Mouse (Mus musculus) embryo, embryonic 11 days (tissue): ENCODE results near the gene Ly6g6c.
"Not testable (repeated sequence)": the region's sequence is repeated elsewhere in the genome, so short reads cannot be mapped to it uniquely, and the experiment has no call there.

Source experiments
- DNase-seq: peaks from one replicate; pipeline ENCODE4 v3.0.0-alpha.2; 2015

The Ly6g6c gene

DNA sequence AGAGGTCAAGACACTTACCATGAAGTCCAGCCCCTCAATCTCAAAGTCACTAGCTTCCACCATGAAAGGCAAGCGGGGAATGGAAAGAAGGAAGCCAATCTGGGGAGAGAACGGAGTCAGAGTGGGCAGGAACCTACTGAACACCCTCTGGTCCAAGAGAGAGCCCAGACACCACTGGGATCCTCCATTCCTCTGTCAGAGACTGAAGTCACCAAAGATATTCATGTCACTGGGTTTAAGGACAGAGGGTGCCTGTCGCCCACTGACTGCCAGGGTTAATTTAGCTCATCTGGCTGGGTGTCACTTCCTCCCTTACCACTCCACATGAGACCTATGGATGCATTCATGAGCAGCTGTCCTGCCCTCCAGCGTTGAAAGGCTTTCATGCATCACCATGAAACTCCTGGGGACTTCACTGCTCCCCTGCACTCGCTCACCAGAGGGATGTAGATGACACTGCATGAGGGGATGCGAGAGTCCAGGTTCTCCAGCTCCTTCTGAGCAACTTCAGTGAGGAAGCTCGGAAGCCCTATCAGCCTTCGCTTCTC is 32.8 kb upstream of the Ly6g6c start:
- DNase-seq, result no peak

DNA sequence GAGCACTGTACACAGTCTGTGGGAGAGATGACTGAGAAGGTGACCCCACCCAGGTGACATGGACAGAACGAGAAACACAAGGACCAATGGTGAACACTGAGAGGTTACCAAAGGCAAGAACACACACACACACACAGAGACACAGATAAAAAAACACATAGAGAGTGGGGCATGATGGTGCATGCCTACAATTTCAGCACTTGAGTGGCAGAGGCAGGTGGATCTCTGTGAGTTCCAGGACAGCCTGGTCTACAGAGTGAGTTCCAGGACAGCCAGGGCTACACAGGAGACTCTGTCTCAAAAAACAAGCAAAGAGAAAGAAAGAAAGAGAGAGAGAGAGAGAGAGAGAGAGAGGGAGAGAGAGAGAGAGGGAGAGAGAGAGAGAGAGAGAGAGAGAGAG is 31.5 kb upstream of the Ly6g6c start:
- not testable (repeated sequence) for DNase-seq

DNA sequence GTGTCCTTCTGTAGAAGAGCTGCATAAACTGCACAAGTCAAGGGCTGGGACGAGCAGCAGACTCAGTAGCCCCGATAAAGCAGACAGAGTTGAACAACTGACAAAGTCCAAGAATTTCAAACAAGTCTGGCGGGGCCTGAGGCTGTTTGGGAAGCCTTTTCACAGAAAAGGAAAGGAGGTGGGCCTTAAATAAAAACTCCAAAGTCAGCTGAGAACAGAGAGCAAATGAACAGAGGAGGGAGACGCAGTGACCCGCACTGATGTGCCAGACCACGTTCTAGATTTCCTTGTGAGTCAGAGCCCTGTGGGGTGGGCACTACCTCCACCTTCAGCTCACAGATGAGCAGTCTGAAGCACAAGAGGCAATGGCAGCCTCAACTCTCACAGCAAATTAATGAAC is 30.3 kb upstream of the Ly6g6c start:
- DNase-seq, result no peak

DNA sequence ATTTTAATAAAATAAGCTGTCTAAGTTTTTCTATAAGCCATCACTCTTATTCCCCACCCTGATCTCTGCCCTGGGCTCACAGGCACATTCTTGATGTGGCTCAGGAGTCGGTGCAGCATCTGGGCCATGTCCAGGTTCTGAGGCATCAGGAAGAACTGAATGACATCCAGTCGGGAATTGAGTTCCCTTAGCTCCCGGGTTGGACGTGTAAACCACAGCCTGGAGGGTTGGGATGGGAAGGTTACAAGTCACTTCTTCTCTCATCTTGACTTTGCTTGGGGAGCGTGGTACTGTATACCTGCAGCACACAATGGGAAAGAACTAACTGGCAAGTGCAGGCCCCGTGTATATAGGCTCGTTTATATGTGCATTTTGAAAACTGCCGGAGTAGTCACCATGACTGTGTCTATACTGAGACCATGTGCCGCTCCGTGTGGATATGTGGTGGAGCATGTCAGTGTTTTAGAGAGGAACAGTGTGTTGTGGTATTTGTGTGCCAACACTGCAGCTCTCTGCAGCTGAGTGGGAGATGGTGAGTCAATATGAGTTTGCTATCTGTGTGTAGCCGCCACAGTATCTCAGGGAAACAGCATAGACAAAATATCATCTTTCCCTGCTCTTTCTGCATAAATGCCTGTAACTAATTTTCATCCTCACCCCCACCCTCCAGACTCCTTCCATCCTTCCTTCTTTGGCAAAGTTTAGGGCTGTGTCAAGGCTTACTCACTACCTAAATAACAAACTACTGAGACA is 25.9 kb upstream of the Ly6g6c start:
- DNase-seq, result no peak

DNA sequence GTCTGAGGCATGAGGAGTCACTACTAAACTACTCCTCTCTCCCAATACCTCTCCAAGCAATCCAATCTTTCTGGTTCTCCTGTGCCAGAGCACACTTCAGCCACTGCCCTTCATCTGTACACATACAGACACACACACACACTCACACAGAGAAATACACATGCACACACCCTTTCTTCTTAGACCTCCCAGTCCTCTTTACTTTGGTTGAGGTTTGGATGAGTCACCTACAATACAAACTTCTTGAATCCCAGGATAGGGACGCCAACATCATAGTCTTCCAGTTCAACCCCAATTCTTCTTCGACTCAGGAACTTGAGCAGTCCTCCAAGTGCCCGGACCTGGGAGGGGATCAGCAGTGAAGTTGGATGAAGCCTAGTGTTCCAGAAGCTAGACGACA is 21.4 kb upstream of the Ly6g6c start:
- no peak for DNase-seq

DNA sequence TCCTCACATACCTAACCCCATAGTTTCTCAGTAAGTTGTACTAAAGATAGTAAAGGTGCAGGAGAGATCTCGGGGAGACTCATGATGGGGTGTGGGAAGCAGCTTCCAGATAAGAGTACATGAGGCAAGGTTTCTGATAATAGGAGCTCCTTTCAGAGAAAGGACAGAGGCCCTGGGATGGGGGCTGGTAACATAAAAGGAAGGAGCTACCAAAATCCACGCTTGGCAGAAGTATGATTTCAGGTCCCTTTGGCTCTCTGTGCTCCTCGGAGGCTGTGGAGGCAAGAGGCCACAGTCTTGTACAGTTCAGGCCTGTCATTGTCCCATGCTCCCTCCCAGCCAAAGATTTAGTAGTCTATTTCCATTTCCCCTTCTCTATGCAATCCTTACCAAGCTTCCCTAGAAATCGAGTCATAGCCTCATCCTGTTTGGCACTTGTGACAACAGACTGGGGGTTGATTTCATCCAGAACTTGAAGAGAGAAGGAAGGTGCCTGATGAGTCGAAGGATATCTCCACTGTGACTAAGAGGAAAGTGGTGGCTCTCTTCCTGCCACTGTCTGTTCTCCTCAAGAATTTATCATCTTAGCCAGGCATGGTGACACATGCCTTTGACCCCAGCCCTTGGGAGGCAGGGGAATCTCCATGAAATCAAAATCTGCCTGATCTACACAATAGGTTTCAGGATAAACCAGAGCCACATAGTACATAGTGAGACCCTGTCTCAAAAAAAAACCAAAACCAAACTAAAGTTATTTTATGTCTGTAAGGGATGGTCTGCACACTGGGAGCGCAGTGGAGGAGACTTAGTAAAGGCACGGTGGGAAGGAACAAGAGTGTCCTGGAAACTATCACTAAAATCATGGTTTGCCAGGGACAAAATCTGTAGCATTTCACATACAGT is 20.0 kb upstream of the Ly6g6c start:
- DNase-seq, result no peak

DNA sequence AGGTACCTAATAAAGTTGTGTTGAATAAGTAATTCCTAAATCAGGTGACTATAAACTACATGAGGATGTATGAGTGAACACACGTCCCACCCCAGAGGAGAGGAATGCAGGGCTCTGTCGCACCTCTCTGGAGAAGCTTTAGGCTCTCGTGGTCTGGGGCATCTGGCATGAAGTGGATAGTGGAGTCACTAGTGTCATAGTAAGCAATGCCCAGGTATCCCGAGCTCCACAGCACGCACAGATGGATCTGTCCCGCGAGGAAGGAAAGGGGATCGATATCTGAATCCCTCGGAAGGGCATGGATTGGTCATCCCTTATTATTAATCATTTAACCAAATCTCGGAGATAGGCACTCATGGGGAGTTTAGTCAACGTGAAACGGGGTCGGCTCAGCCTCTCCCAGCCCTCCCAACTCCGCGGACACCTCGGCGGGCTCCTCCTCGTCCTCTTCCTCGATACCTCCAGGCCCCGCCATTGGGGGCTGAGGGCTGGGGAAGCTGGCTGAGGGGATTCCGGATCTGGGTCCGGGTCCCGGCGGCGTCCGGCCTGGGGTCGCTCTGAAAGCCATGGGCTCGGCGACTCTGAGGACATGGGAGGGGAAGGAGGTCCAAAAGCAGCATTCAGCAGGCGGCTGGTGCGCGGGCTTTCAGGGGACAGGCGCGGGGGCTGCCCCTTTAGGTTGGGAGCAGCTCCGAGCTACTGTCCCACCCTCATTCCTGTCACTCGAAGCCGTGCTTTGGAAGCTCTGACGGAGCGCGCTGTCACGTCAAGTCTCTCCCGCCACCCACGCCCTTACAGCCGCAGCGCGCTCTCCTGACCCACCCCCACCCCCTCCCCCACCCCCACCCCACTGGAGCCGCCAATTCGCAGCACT is 19.1 kb upstream of the Ly6g6c start:
- no peak for DNase-seq

DNA sequence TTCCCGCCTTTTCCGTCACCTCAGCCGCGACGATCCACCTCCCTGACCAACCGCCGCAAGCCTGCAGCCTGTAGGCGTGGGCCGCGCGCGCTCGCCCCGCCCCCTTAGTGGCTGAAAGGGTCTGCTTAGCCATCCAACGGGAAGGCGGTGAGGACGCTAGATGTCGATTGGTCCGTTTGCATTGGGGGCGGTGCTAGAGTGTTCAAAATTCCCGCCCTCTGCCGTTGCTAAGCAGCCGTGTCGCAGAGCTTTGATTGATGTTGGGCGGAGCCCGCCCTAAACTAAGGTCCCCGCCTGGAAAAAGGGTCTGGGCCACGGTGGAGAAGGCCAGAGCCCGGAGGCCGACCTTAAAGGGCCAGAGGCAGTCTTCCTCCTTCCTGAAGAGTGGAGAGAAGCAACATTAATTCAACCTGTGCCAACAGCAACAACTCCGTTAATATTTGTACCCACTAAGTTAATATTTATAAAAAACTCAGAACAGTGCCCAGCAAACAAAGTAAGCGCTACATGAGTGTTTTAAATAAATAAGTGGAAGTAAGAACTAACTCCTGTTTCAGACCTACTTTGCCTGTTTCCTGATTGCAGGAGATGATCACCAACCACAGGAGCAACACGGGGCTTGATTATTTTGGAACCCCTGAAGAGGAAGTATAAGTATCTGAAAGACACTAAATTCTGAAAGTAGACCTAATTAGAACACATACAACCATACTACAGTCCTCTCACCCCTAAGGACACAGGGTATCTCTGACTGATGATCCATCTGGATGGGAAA is 18.3 kb upstream of the Ly6g6c start, which contains the start of gene Msh5:
Gene Msh5 (minus strand): TSS at position 65 of the 775 bp plus-strand sequence.
- peak; percentile 99 for DNase-seq

DNA sequence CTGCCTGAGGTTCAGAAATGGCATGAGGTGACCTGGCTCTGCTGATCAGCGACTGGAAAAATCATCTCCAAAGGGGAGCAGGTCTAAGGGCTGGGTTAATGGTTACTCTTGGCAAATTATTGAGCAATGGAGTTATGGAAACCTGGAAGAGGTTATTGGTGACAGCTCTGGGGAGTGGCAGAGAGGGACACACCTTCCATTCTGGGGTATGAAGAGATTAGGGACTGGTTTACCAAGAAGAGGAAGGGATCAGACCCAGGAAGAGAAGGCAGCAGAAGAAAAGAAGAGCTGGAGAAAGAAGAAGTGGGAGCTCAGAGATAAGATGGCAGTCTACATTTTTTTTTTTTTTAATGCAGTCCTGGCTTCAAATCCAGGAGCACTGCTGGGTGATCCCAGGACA is 17.5 kb upstream of the Ly6g6c start:
- DNase-seq, result no peak

DNA sequence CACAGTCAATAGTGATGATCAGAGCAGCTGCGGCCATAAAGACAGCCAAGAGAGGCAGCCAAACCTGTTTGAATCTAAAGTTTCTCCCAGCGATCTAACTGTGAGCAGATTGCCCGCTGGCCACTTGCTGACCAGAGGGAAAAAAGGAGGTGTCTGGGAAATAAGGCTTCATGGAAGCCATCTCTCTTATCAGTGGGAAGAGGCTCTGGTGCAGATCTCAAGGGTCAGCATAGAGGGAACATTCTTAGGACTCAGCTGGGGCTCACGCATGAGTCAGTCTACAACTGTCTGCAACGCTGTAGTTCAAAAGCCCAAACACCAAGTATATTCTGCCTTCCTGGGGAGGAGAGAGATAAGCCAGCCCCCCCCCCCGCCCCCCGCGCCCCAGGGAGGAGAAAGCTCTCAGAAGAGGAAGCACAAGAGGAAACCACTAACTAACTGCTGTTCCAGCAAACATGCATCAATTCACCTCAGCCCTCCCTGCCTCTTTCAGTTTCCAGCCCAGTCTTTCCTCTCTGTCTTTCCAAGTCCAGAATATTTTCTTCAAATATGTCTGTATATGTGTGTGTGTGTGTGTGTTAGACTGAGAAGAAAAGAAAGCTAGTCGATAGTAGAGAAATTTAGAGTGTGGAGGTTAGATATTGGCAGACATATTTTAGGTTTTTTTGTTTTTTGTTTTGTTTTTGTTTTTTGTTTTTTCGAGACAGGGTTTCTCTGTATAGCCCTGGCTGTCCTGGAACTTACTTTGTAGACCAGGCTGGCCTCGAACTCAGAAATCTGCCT is 16.8 kb upstream of the Ly6g6c start:
- DNase-seq, result no peak

DNA sequence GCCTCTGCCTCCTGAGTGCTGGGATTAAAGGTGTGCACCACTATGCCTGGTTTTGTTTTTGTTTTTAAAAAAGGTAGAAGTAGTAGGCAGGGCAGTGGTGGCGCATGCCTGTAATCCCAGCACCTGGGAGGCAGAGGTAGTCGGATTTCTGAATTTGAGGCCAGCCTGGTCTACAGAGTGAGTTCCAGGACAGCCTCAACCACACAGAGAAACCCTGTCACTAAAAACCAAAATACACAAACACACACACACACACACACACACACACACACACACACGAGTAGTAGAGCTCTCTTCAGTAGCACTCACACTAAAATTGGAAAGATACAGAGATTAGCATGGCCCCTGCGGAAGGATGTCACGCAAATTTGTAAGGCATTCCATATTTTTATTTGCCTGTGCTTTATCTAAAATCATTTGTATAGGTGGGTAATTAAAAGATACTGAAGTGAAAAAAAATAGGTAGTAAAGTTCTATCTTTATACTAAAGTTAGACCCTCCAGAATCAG is 16.2 kb upstream of the Ly6g6c start:
- DNase-seq, result no peak

DNA sequence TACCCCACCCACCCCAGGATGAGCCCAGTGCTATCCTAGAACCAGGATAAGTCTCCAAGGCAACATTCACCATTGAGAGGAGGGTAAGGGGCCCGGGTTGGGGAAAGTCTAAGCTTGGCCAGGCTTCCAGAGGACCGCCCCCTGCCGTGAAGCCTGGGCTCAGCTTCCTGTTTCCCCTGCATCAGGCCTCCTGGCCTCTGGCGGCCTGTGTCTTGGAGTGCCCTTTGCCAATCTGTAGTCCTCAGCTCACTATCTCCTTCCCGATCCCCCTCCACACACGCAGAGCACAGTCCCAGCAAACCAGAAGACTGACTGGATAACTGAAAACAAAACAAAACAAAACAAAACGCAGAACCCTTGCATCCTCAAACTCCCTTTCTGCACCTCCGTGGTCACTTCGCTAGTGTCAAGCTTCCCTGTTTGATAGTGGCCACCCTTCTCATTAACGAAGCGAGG is 15.6 kb upstream of the Ly6g6c start, which contains the start of gene Clic1:
Gene Clic1 (plus strand): TSS at position 406 of the 456 bp plus-strand sequence.
- peak; percentile 93 for DNase-seq

DNA sequence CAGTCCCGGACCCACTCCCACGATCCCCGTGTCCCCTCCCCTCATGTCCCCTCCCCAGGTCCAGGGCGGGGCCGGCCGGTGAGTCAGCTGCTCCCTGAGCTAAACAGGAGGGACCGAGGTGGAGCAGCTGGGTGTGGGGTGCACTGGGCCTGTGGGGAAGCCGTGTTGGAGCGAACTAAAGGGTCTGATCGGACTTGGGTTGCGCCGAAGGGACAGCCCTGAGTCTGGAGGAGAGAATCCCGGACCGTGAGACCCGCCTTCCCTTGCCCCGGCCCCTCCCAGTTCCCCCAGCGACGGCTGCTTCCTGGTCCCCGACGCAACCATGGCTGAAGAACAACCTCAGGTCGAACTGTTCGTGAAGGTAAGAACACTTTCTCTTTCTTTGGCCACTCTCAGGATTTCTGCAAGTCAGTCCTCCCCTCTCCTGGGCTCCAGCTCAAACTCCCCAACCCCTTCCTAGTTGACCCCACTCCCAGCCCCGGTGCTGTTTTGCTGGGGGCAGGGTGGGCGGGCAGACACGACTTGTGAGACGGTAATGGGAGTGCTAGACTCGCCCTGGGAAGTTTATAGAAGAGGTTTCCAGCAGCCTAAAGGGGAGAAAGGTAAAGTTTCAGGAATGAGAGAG is 14.9 kb upstream of the Ly6g6c start:
- peak; percentile 81 for DNase-seq

DNA sequence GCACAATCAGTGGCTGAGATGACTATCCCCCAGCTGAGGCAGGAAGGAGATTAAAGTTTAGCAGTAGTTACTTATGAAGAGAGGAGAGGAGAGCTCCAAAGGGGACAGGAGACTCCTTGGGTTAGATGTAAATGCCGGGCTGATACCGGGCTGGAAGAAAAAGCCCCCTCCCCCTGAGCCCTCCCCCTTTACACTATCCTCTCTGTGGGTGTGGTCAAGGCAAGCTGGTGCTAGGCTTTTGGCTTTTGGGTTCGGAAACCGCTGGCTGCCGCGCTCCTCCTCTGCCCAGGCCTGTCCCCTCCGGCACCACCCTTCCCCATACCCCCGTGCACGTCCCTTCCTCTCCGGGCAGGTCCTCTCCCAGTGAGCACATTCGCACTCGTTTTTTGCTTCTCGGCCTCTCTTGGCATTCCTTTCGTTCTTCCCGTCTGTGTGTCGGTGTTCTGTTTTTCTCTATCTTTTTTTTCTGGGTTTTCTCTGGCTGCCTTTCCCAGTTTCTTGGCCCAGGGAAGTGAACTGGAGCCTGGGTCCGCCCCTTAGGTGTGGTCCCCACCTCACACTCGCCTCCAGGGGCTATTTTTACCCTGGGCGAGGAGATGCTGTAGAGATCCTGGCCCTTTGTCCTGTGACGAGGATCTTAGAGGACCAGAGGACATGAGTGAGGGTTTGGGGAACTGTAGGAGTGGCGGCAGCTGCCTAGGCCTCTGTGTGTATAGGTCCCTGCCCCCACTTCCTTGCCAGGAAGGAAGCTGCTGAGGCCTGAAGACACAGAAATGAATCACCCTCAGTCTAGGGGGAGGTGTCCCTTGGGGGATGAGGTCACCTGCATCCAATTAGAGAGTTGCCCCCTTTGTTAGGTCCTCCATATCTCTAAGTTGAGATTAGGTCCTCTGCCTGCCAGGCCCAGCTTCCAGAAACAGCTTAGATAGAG is 13.8 kb upstream of the Ly6g6c start:
- DNase-seq, result peak; percentile 87

DNA sequence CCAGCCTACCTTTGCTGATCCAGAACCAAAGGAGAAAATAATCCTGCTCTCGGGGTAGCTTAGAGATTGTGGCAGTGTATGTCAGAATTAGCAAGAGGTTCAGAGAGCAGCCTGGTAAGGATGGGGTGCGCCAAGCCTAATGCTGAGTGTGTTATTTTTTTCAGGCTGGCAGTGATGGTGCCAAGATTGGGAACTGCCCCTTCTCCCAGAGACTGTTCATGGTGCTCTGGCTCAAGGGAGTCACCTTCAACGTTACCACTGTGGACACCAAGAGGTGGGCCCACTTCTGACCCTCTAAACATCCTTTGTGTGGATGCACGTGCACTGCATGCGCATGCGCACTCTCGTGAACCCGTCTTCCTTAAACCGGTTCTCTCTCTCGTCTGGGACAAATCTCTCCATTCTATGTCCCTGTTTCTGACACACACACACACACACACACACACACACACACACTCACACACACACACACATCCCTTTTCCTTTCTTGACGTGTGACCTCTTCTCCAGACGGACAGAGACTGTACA is 12.9 kb upstream of the Ly6g6c start:
- DNase-seq, result no peak

DNA sequence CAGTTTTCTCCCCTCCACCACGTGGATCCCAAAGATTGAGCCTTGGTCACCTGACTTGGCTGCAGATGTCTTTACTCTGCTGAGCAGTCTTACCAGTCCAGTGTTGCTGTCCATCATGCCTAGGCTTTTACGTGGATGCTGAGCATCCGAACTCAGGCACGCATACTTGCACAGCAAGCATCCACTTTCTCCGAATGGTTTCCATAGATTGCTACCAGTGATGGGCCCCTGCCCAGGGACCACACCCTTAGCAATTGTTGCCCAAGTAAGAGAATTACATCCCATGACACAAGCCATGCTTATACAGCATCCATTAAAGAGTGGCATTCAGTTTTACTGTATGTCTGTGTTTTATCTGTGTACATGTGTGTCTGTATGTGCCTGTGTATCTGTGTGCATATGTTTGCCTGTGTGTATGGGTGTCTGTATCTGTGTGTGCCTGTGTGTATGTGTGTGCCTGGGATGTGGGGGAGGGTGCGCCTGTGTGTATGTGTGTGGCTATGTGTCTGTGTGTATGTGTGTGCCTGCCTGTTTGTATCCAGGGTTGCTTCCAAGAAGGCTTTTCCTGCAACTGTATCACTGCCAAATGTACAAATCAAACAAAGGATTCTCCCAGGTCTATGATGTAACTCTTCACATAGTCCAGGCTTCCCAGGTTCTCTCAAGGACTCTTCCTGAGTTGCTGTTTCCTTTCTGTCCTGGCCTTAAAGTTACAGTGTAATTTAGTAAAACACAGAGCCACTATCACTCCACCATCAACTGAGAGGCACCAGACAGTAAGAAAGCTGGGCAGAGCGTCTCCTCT is 9.3 kb upstream of the Ly6g6c start:
- DNase-seq, result no peak

DNA sequence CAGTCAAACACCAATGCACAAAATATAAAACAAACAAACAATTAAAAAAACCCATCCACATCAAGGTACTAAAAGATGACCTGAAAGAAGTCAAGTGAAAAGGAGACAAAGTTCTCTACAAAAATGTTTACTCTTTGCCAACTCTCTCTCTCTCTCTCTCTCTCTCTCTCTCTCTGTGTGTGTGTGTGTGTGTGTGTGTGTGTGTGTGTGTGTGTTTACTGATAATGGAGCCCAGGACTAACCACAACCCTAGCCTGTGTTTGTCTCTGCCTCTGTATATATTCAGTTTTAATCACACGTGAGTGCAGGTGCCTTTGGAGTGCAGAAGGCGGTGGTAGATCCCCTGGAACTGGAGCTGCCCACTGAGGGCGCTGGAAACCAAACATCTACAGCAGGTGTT is 8.1 kb upstream of the Ly6g6c start:
- no peak for DNase-seq

DNA sequence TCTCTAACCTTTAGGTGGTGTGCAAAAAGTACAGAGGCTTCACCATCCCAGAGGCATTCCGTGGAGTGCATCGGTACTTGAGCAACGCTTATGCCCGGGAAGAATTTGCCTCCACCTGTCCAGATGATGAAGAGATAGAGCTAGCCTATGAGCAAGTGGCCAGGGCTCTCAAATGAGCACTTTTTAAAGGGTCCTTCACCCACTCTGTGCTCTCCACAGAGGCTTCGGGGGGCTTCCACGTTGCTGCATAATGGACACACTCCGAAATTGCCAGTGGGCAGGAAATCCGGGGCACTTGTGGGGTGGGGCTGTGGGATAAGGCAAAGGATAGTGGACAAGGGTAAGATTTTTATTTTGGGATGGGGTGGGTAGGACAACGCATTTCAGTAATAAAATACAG is 6.9 kb upstream of the Ly6g6c start:
- no peak for DNase-seq
